Comparison of ENCODE assay signal across 18 mouse cellular contexts in genomic region chr7:116206806-116207571, GRCm38 (mm10).
DNase-seq lines count a peak whose midpoint lies in the region; ATAC-seq lines count a peak whose summit lies in the region.
"Had no signal": no experiment of that assay in that cellular context is flagged by ENCODE, and none has a peak within 500 bp of the region (broad histone marks: within the 10 kb centered on the region; RNA-seq: fewer than 3 reads in every experiment).

No protein-coding gene starts in this region.

- no peak overlapping the region for H3K27ac ChIP-seq in lung, embryonic 15.5 days
- H3K27ac ChIP-seq: forebrain, embryonic 12.5 days; hindbrain, embryonic 14.5 days; limb, embryonic 13.5 days; liver, embryonic 15.5 days had no signal

- no peaks in the 10 kb centered on the region for H3K36me3 ChIP-seq in lung, embryonic 15.5 days
- H3K36me3 ChIP-seq: forebrain, embryonic 12.5 days; limb, embryonic 13.5 days; liver, embryonic 15.5 days had no signal

- intact Hi-C loops in heart, postnatal 25 days (cut with DNase I): no loop called here

- no peak overlapping the region for H3K4me3 ChIP-seq in lung, embryonic 15.5 days
- H3K4me3 ChIP-seq: forebrain, embryonic 12.5 days; limb, embryonic 13.5 days; liver, embryonic 15.5 days had no signal

- no peak overlapping the region for H3K9ac ChIP-seq in lung, embryonic 15.5 days
- H3K9ac ChIP-seq: forebrain, embryonic 12.5 days; hindbrain, embryonic 14.5 days; limb, embryonic 13.5 days; liver, embryonic 15.5 days had no signal

- H3K9me3 ChIP-seq in lung, embryonic 15.5 days: no peaks in the 10 kb centered on the region
- H3K9me3 ChIP-seq: forebrain, embryonic 12.5 days; limb, embryonic 13.5 days; liver, embryonic 15.5 days had no signal

- no peaks in the 10 kb centered on the region for H3K27me3 ChIP-seq in lung, embryonic 15.5 days
- H3K27me3 ChIP-seq: liver, embryonic 15.5 days had no signal

- H3K4me2 ChIP-seq in lung, embryonic 15.5 days: no peak overlapping the region
- H3K4me2 ChIP-seq: forebrain, embryonic 12.5 days; hindbrain, embryonic 14.5 days; limb, embryonic 13.5 days; liver, embryonic 15.5 days had no signal

- ATAC-seq in lung, embryonic 15.5 days (ENCODE audit: borderline replicate concordance, extremely low read depth, low FRiP score, low TSS enrichment): 0 out of 2 replicates have a peak, but pooled peaks have one; percentile 29
- ATAC-seq in common myeloid progenitor, adult 5-6 weeks (replicated peaks; ENCODE audit: low read depth, poor library complexity, severe bottlenecking): peak; percentile 70
- peak; percentile 81 for ATAC-seq in megakaryocyte progenitor cell, adult 5-6 weeks (replicated peaks; ENCODE audit: poor library complexity)

- WGBS in lung, embryonic 15.5 days: 50% methylated on average over 7 of the region's 7 CpGs

- DNase-seq in heart, adult 8-10 months (ENCODE audit: low spot score): peak; percentile 40
- no peak for DNase-seq in heart, postnatal 25 days (ENCODE audit: low spot score)
- DNase-seq in lung, postnatal 14 days: no peak
- DNase-seq in neural tube, embryonic 10.5 days (ENCODE audit: extremely low spot score, low spot score): no peak
- DNase-seq: cerebellum, postnatal 10 days; embryo, embryonic 11 days; gastrocnemius, postnatal 36 days; kidney, adult 18-20 months; kidney, postnatal 36 days; layer of hippocampus, adult 9-11 months; midbrain, embryonic 14.5 days had no signal

- peaks cover 13% of the 10 kb centered on the region for H3K4me1 ChIP-seq in lung, embryonic 15.5 days

Comparison
In these comparisons a context has a peak if more than half of its experiments do, and no peak if none do; other contexts are left out.
1. ATAC-seq: peak in every context shown above with its lines; median percentile 81 in megakaryocyte progenitor cell, adult 5-6 weeks; 70 in common myeloid progenitor, adult 5-6 weeks; 29 in lung, embryonic 15.5 days.